Mouse (Mus musculus) bone marrow, adult 2 months (tissue): ENCODE measurements around the gene Mok.

Experiments
- CTCF ChIP-seq: fragments of 200-500 bp; IDR thresholded peaks from 2 replicates; pipeline ENCODE4 v1.5.1; 2011; ENCODE audit warnings: low read length, control low read depth; ENCODE audit not compliant: control insufficient read depth, insufficient read depth
- POLR2A ChIP-seq: fragments of 200-500 bp; IDR thresholded peaks from 2 replicates; pipeline ENCODE4 v1.6.1; 2011; ENCODE audit warnings: low read depth, mild to moderate bottlenecking, control low read depth, low read length, borderline replicate concordance; ENCODE audit not compliant: control insufficient read depth

GRCm38 (mm10) chr12:110819367-110819766 lies 21.4 kb downstream of the Mok start:
- no peak for TF ChIP-seq POLR2A
- TF ChIP-seq CTCF, result no peak
